Mouse (Mus musculus) lung, postnatal 0 days (tissue): ENCODE data around the gene Tcaf3.

ENCODE experiments used
- CTCF ChIP-seq: IDR thresholded peaks from 2 replicates; pipeline ENCODE4 v1.5.1; 2016; ENCODE audit warnings: antibody characterized with exemption, mild to moderate bottlenecking
- EP300 ChIP-seq: IDR thresholded peaks from 2 replicates; pipeline ENCODE4 v1.6.1; 2016; ENCODE audit warnings: antibody characterized with exemption, mild to moderate bottlenecking, control low read depth

GRCm38 (mm10) chr6:42542036-42543031 lies 55.2 kb downstream of the Tcaf3 start:
- peak; percentile 60; the same call in 1 of the 2 replicates for TF ChIP-seq EP300
- TF ChIP-seq CTCF = no peak
